Mouse (Mus musculus) bone marrow macrophage, adult 2 months (primary cell): Measurements from ENCODE around the gene Gm20388.
"Not testable (repeated sequence)": the region's sequence is repeated elsewhere in the genome, so short reads cannot be mapped to it uniquely, and the experiment has no call there.

ENCODE experiments used
- CTCF ChIP-seq: IDR thresholded peaks from 2 replicates; pipeline ENCODE4 v1.5.1; 2012; ENCODE audit warnings: low read depth, mild to moderate bottlenecking, low read length, moderate library complexity
- POLR2A ChIP-seq: IDR thresholded peaks from 2 replicates; pipeline ENCODE4 v1.6.1; 2012; ENCODE audit warnings: mild to moderate bottlenecking, low read depth, low read length, borderline replicate concordance

- TF ChIP-seq CTCF, POLR2A: not testable (repeated sequence)
Observed at GRCm38 (mm10) chr8:122632134-122632533, 2721.5 kb downstream of the Gm20388 start.
